Mouse (Mus musculus) small intestine, adult 2 months (tissue): Measurements from ENCODE around the gene Tgtp2. TPM values are rescaled to one million over a fixed set of nuclear protein-coding genes. Genes with fewer than 3 reads are reported as not detected.
"Not testable (repeated sequence)": the region's sequence is repeated elsewhere in the genome, so short reads cannot be mapped to it uniquely, and the experiment has no call there.

Experiments
- H3K27ac ChIP-seq: fragments of 200-500 bp; 2 replicates; pipeline ENCODE4 v1.5.1; 2012; ENCODE audit warnings: low read depth, low read length, control low read depth, inconsistent platforms; ENCODE audit not compliant: insufficient read depth
- H3K27me3 ChIP-seq: fragments of 200-500 bp; 2 replicates; pipeline ENCODE4 v1.6.1; 2012; ENCODE audit warnings: mild to moderate bottlenecking, moderate library complexity, low read length, inconsistent platforms; ENCODE audit not compliant: control insufficient read depth, insufficient read depth
- H3K36me3 ChIP-seq: fragments of 200-500 bp; 2 replicates; pipeline ENCODE4 v1.6.1; 2012; ENCODE audit warnings: mild to moderate bottlenecking, low read length, control low read depth, inconsistent platforms; ENCODE audit not compliant: control insufficient read depth, insufficient read depth
- H3K4me1 ChIP-seq: fragments of 200-500 bp; 2 replicates; pipeline ENCODE4 v1.6.1; 2012; ENCODE audit warnings: low read length, inconsistent platforms, mixed read lengths; ENCODE audit not compliant: control insufficient read depth, insufficient read depth, insufficient read length
- H3K4me3 ChIP-seq: fragments of 200-500 bp; 2 replicates; pipeline ENCODE4 v1.5.1; 2012; ENCODE audit warnings: low read depth, mild to moderate bottlenecking, control low read depth, inconsistent platforms, low read length, moderate library complexity
- CTCF ChIP-seq: fragments of 200-500 bp; IDR thresholded peaks from 2 replicates; pipeline ENCODE4 v1.5.1; 2012; ENCODE audit warnings: low read depth, mild to moderate bottlenecking, control low read depth, inconsistent platforms, low read length, moderate library complexity, mixed read lengths; ENCODE audit not compliant: insufficient replicate concordance, insufficient read length; ENCODE audit errors: extremely low read depth
- POLR2A ChIP-seq: fragments of 200-500 bp; IDR thresholded peaks from 2 replicates; pipeline ENCODE4 v1.6.1; 2012; ENCODE audit warnings: low read depth, mild to moderate bottlenecking, control low read depth, inconsistent platforms, low read length, moderate library complexity
- WGBS: fragments of 180-500 bp; shearing (Covaris S2); methylation state at CpG from one replicate; pipeline ENCODE4 v1.1.7; 2018; 5-methylcytosine and 5-hydroxymethylcytosine counted together
- polyA plus RNA-seq: library from polyadenylated mRNA; depleted of rRNA; stranded (reverse); fragments of >200 nt; gene quantifications from 2 replicates; pipeline ENCODE4 v1.2.3, GENCODE M21; 2012; rRNA removed

The Tgtp2 gene
- 0.72 and 1.8 TPM in 2 replicates for polyA plus RNA-seq

DNA sequence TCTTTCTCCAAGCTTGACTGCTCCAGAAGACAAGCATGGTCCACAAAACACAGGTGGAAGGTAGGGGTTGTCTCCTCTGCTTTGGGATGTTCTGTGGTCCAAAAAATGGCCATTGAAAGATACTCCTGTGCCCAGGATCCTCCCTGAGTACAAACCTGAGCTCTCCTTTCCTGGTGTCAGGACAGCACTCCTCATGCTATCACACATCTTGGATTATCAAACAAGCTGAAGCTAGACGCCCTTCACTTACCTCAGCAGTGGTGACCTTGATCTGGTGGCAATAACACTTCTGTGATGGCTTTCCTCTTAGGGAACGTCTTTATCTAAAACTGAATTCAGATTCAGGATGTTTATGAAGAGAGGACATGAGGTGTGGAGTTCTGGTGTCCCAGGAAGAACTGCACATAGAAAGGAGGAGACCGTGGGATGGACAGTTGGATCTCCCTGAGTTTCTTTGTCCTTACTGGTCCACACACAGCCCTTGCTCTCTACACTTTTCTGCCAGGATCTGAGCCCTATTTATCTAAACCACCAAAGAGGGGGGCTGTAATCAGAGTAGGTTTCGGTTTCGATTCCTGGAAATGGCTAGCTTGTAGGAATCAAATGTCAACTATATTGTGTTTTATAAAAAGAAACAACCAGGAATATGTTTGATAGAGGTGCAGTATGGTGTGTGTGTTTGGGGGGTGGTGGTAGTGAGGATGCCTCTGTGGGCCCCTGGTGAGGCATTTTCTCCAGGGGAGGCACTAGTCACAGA lies at the start of gene Tgtp2:
Gene Tgtp2 (minus strand): TSS at position 494 of the 757 bp plus-strand sequence.
- H3K27ac ChIP-seq = peak within 1 kb of the TSS; percentile 80
- H3K4me1 ChIP-seq, H3K36me3 ChIP-seq, H3K4me3 ChIP-seq, H3K27me3 ChIP-seq: not testable (repeated sequence)
- 12% methylated on average over 5 of the region's 5 CpGs for WGBS

- WGBS = 40% methylated on average over 6 of the region's 6 CpGs
- Histone ChIP-seq H3K27ac (no peak overlapping the region), H3K27me3 (peaks cover 4% of the 10 kb centered on the region; the same call in 1 of the 2 replicates), H3K4me3 (no peak overlapping the region), H3K4me1 (peaks cover 4% of the 10 kb centered on the region; the same call in 1 of the 2 replicates), H3K36me3 (no peaks in the 10 kb centered on the region)
- TF ChIP-seq POLR2A (no peak), CTCF (no peak)
Measured at GRCm38 (mm10) chr11:49112624-49113219, 48.7 kb upstream of the Tgtp2 start.

- Histone ChIP-seq H3K4me1 (peaks cover 4% of the 10 kb centered on the region; the same call in 1 of the 2 replicates), H3K27ac (no peak overlapping the region), H3K36me3 (no peaks in the 10 kb centered on the region), H3K4me3 (no peak overlapping the region), H3K27me3 (peaks cover 4% of the 10 kb centered on the region; the same call in 1 of the 2 replicates)
- 85% methylated on average over 1 of the region's 1 CpGs for WGBS
- no peak for TF ChIP-seq POLR2A
- TF ChIP-seq CTCF = no peak
Measured at GRCm38 (mm10) chr11:49111000-49111399, 47.0 kb upstream of the Tgtp2 start.

DNA sequence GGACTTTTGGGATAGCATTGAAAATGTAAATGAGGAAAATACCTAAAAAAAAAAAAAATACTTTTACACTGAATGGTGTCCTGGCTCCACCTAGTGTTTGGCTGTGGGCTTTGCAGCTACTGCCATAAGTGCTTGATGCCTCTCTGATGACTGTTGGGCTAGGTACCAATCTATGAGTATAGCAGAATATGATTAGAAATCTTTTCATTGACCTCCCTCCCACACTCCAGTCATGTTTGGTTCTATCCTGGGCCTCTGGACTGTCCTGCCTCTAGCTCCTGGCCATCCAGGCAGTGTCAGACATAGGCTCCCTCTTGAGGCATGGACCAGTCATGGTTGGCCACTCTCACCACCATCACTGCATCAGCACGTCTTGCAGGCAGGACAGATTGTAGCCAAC lies 44.8 kb upstream of the Tgtp2 start:
- no peak overlapping the region for H3K27ac ChIP-seq
- no peaks in the 10 kb centered on the region for H3K36me3 ChIP-seq
- peak; percentile 52; the same call in 1 of the 2 replicates for TF ChIP-seq CTCF
- no peak for TF ChIP-seq POLR2A
- peaks cover 4% of the 10 kb centered on the region; the same call in 1 of the 2 replicates for H3K4me1 ChIP-seq
- WGBS = 71% methylated on average over 1 of the region's 1 CpGs
- 0 out of 2 replicates have a peak, but pooled peaks cover 4% of the 10 kb centered on the region for H3K27me3 ChIP-seq
- no peak overlapping the region for H3K4me3 ChIP-seq

DNA sequence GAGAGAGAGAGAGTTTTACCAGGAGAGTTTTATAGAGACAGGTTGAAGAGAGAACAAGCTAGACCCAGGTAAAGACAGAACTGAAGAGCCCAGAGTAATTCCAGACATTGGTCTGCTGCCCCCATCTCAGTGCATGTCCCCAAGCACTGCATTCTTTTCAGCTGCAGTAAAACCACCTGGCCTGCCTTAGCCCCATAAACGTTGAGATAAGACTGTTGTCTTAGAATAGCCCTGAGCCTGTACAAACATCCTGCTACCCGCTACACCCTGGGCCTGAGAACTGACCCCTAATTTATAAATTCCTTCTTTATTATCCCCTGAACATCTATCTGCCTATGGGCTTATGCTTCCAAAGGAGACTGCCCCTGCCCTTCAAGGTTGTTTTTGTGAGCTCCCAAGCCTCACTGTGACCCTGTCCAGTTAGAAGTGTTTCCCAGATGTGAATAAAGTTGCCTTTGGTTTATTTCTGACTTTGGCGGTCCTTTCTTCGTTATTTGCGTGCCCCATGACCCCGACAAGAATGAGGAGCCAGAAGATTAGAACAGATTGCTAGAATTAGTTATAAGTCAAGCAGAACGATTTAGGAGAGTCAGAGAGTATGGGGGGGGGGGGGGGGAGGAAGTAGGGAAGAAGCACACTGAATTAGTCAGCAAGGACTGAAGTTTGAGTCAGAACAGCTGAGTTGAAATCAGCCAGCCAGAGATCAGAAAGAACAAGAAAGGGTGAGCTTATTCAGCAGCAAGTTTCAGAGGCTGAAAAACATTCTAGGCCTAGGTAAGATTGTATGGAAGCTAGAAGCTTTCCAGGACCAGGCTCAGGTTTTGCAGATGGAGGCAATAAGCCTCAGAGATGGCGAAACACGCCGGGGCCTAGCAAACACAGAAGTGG lies 43.9 kb upstream of the Tgtp2 start:
- Histone ChIP-seq H3K4me1 (peaks cover 3% of the 10 kb centered on the region; the same call in 1 of the 2 replicates), H3K4me3 (no peak overlapping the region), H3K36me3 (no peaks in the 10 kb centered on the region), H3K27me3 (0 out of 2 replicates have a peak, but pooled peaks cover 4% of the 10 kb centered on the region), H3K27ac (no peak overlapping the region)
- TF ChIP-seq CTCF (no peak), POLR2A (no peak)
- WGBS = 41% methylated on average over 10 of the region's 10 CpGs

- Histone ChIP-seq H3K4me1 (0 out of 2 replicates have a peak, but pooled peaks cover 4% of the 10 kb centered on the region), H3K27me3 (no peaks in the 10 kb centered on the region), H3K4me3 (no peak overlapping the region), H3K36me3 (no peaks in the 10 kb centered on the region; the same call in 1 of the 2 replicates), H3K27ac (no peak overlapping the region)
- WGBS = 89% methylated on average over 1 of the region's 1 CpGs
- TF ChIP-seq POLR2A (no peak), CTCF (no peak)
Measured at GRCm38 (mm10) chr11:49105752-49106151, 41.7 kb upstream of the Tgtp2 start.
